Mouse (Mus musculus) kidney, adult 8-10 months (tissue): ENCODE measurements around the gene Msl3l2.
A peak's percentile ranks its signal among the peaks of the same experiment; 100 is the strongest.

ENCODE experiments used
- DNase-seq, 2 experiments: peaks; one replicate each; pipeline ENCODE4 v3.0.0; 2022

Msl3l2 gene

GRCm38 (mm10) chr10:56106333-56106995, at the start of gene Msl3l2:
Gene Msl3l2 (plus strand): TSS chr10:56106917.
- DNase-seq: peak; percentile 86 to 87

GRCm38 (mm10) chr10:56058979-56059422, 47.7 kb upstream of the Msl3l2 start:
- DNase-seq: no peak

- no peak for DNase-seq
Measured at GRCm38 (mm10) chr10:56061238-56061830, 45.4 kb upstream of the Msl3l2 start.

GRCm38 (mm10) chr10:56062746-56063145, 44.0 kb upstream of the Msl3l2 start:
- DNase-seq: no peak

- DNase-seq: no peak
Measured at GRCm38 (mm10) chr10:56089714-56090113, 17.0 kb upstream of the Msl3l2 start.

- DNase-seq: no peak
Measured at GRCm38 (mm10) chr10:56094586-56094985, 12.1 kb upstream of the Msl3l2 start.

- DNase-seq: no peak
Measured at GRCm38 (mm10) chr10:56096757-56097156, 10.0 kb upstream of the Msl3l2 start.

- DNase-seq: no peak
Measured at GRCm38 (mm10) chr10:56099126-56099525, 7.6 kb upstream of the Msl3l2 start.

- DNase-seq: no peak
Measured at GRCm38 (mm10) chr10:56099641-56100310, 6.9 kb upstream of the Msl3l2 start.

GRCm38 (mm10) chr10:56106996-56107334, 248 bp downstream of the Msl3l2 start:
- no peak for DNase-seq

- peak; percentile 7 to 17 for DNase-seq
Measured at GRCm38 (mm10) chr10:56114951-56115635, 8.4 kb downstream of the Msl3l2 start.

- no peak for DNase-seq
Measured at GRCm38 (mm10) chr10:56115636-56116180, 9.0 kb downstream of the Msl3l2 start.

GRCm38 (mm10) chr10:56126972-56127371, 20.3 kb downstream of the Msl3l2 start:
- no peak for DNase-seq

GRCm38 (mm10) chr10:56129642-56130041, 22.9 kb downstream of the Msl3l2 start:
- no peak for DNase-seq

- DNase-seq: no peak
Measured at GRCm38 (mm10) chr10:56137191-56137590, 30.5 kb downstream of the Msl3l2 start.

GRCm38 (mm10) chr10:56148920-56149319, 42.2 kb downstream of the Msl3l2 start:
- no peak for DNase-seq

GRCm38 (mm10) chr10:56156956-56157355, 50.2 kb downstream of the Msl3l2 start:
- DNase-seq: no peak

GRCm38 (mm10) chr10:56158207-56158606, 51.5 kb downstream of the Msl3l2 start:
- DNase-seq: no peak

- no peak for DNase-seq
Measured at GRCm38 (mm10) chr10:56158748-56159147, 52.0 kb downstream of the Msl3l2 start.

GRCm38 (mm10) chr10:56164411-56164810, 57.7 kb downstream of the Msl3l2 start:
- peak; percentile 2 to 16 for DNase-seq

- DNase-seq: no peak
Measured at GRCm38 (mm10) chr10:56165758-56166157, 59.0 kb downstream of the Msl3l2 start.
